Mouse (Mus musculus): ENCODE results near the gene Pigr. TPM values are rescaled to one million over a fixed set of nuclear protein-coding genes. Genes with fewer than 3 reads are reported as not detected.

Pigr gene
- total RNA-seq (2021) = not detected
- long read RNA-seq, experiment 1 = 0 reads
- long read RNA-seq, experiment 2 = 0 reads

DNA sequence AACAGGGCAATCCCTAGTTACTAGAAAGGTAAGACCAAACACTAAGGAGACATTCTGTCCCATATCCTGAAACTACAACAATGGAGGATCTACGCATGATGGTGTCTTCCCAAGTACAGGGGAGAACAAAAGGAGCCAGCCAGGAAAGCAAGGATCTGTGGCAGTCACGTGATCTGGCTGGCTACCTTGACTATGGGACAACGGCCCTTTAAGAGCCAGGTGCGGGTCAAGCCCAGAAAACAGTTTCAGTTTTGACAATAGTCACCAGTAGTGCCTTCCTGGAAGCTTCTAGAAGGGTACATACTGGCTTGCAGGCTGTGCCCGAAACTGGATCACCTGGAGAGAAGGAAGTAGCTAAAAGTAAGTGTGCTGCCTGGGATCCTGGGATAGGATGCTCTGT, at the start of gene Pigr:
Pigr (plus strand) TSS at position 237 of the 400 bp plus-strand sequence.
- intact Hi-C loops (cut with DNase I; ENCODE audit: low total_unique reads) = no loop called here
- DNase-seq = no peak

DNA sequence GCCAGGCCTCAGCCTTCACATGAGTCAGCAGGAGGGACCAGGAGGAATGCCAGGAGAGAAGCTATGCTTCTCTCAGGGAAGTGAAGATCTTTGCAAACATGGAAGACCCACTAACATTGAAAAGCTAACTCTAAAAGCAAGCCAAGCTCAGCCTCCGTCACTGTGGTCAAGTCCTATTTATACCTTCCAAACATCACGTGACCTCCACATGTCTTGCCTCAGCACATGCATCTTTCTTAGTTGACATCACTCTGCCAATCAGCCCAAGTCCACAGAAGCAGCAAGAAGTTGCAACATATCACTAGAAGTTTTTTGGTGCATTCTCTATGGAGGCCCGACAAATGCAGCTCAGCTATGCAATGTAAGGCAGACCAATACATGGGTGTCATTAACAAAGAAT, 46.6 kb upstream of the Pigr start:
- intact Hi-C loops (cut with DNase I; ENCODE audit: low total_unique reads) = loop anchor here (10.0 kb wide), 2 partner anchors 85 to 235 kb away; no protein-coding TSS in a partner anchor
- no peak for DNase-seq

DNA sequence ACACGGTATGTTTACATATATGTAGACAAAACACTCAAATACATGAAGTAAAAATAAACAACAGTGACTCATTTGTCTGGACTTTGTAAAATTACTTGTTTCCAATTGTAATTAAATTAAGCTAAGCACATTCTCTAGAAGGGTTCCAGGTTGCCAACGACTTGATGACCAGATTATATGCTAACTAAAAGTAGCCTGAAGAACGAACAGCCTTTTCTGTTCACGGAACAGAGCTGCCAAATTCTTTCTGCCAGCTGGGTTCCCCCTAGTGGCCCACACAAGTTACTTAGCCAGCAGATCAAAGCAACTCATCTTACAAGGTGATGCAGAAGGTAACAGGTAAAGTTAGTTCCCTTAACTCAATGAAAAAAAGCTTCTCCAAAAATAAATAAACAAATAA, 42.4 kb upstream of the Pigr start:
- DNase-seq = no peak
- intact Hi-C loops (cut with DNase I; ENCODE audit: low total_unique reads) = loop anchor here (10.0 kb wide), 1 partner anchor 89 kb away; no protein-coding TSS in a partner anchor

DNA sequence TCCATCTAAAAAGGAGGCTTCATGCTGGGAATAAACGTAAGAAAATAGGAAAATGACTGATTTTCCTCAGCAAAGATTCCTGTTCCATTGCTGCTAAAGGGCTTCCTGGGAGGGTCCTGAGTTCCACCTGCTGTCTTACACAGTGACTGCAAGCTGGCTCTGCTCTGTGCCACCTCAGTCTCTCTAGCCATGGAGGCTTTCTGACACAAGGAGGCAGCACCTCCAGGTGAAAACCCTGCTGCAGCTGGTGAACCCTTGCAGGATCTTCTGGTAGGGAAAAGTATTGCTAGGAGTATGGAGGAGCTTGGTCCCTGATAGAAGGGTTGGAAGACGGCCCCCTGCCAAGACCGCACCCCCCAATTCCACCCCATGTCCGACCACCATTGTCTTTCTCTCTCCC, 39.5 kb upstream of the Pigr start:
- DNase-seq = no peak
- intact Hi-C loops (cut with DNase I; ENCODE audit: low total_unique reads) = loop anchor here (10.0 kb wide), 1 partner anchor 92 kb away; no protein-coding TSS in a partner anchor

DNA sequence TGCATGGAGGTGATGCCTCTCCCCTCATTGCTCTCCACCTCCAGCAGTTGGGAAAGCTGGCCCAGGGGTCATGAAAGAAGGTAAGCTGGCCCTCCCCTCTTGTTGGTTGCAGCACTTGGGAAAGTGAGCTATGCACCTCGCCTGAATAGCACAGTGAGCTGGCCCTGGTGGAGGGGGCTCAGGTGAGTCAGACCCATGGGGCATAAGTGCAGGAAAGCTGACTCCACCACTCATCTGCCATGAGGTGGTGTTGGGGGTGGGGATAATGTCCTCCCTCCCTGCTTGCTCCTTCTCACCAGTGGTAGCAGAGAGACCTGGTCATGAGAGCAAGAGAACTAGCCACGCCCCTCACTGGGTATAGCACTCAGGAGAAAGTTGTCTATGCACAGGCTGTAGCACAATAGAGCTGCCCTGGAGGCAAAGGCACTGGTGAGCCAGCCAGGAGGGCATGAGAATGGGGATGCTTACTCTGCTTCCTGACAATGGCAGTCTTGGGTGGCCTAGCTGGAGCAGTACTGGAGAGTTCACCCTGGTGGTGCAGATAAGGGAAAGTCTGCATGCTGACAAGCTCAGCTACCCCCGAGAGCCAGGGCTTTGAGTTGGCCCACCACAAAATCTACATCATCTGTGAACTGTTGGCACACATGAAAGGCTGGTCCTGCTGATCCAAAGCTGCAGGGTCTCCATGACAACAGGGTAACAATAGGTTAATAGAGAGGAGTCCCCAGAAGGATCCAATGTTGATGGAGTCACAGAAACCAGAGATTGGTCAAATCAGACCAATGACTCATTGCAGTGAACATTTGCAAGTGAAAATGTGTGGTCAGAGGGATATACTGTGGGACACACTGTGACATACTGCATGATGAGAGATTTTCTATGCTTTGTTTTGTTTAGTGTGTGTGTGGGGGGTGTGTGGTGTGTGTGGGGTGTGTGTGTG, 36.7 kb upstream of the Pigr start:
- intact Hi-C loops (cut with DNase I; ENCODE audit: low total_unique reads) = loop anchor here (10.0 kb wide), 1 partner anchor 95 kb away; no protein-coding TSS in a partner anchor

DNA sequence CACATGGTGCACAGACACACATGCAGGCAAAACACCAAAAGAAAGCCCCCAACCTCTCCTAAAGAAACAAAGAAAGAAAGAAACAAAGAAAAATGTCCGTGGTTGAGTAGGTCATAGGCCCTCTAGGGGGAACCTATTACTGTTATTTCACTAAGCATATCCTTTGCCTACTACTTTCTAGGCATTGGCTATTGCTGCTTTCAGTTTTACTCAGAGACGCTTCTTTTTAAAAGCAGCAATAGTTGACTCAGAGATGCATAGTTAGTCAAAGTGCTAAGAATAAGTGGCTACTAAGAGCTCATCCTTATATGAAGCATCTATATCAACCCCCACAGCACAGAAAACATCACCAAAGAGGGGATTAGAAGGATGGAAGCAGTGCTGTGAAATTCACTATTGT, 31.2 kb upstream of the Pigr start:
- DNase-seq = no peak
- intact Hi-C loops (cut with DNase I; ENCODE audit: low total_unique reads) = no loop called here

More for the DNA sequence above, 36.7 kb upstream of the Pigr start:
- no peak for DNase-seq

DNA sequence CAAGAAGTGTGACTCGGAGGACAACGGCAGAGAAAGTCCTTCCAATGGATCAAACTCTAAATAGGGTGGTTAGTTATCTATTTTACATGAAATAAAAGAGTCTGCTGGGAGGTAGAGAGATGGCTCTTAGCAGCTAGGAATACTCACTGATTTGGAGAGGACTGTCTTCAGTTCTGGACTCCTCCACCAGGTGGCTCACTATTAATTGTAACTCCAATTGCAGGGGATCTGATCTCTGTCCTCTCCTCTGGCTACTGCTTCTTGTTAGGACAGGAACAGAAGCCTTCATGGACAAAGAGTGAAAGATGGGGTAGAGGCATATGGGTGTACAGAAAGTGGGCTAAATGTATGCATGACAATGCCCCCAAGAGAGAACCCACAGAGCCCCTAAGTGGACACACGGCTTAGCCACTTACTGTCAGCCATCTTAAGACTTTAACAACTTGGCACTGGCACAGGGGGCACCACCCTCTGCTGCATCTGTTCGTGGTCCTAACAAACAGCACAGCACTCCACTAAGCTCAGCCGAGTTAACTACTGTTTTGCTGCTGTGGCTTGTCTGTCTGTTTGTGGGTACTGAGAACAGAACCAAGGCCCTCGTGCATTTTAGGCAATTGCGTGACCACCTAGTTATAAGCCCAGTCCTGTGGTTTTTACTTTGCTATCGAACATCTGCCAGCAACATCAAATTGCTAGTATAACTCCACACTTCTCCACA, 29.4 kb upstream of the Pigr start:
- no peak for DNase-seq

DNA sequence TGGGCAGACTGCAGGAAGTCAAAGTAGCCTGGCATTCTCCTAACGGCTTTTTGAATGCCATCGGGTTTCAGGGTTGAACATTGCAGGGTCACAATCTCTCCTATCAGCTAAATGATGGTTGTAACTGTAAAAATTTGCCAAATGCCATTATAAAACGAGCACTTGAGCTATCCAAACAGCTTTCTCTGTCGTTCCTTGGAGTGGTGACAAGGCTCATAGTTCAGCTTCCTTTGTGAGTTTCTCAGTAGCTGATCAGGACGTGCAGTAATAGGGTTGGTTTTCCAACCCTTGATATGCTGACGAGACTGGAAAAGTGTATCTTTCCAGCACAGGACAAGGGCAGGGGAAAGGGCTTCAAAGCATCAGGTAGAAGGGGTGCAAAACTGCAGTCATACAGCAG, 28.4 kb upstream of the Pigr start:
- intact Hi-C loops (cut with DNase I; ENCODE audit: low total_unique reads) = no loop called here
- no peak for DNase-seq

More for the DNA sequence above, 29.4 kb upstream of the Pigr start:
- intact Hi-C loops (cut with DNase I; ENCODE audit: low total_unique reads) = no loop called here

DNA sequence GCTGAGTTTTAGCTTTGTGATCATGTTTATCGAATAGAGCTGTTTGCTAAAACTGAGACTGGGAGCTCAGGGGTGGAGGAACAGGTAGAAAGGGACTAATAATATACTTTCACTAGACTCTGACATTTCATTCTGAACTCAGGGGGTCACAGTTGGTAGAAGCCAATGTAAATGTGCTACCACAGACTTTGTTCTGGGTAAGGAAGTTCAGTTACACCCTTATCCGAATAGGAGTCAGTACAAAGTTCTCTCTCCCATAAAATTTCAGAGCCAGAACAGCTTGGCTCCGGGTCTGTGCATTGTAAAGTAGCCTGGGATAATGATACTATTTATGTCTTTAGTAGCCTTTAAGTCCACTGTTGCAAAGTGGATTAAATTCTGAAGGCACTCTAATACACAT, 27.9 kb upstream of the Pigr start:
- intact Hi-C loops (cut with DNase I; ENCODE audit: low total_unique reads) = no loop called here

DNA sequence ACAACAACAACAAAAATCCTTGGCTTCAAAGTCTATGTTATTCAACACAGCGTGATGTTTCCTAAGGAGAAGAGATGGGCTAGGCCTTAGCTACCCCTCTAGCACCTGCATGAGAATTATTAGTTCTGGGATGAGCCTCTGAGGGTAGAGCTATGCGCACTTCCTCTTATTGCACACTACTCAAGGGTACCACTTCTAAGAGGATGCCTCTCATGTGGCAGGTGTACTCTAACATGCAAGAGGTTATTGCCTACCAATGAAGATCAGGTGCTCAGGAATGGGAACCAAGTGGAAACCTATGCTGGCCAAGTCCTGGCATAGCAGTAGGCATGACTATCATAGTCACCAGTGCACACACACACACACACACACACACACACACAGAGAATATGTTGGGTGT, 27.1 kb upstream of the Pigr start:
- intact Hi-C loops (cut with DNase I; ENCODE audit: low total_unique reads) = no loop called here
- no peak for DNase-seq

More for the DNA sequence above, 27.9 kb upstream of the Pigr start:
- no peak for DNase-seq

DNA sequence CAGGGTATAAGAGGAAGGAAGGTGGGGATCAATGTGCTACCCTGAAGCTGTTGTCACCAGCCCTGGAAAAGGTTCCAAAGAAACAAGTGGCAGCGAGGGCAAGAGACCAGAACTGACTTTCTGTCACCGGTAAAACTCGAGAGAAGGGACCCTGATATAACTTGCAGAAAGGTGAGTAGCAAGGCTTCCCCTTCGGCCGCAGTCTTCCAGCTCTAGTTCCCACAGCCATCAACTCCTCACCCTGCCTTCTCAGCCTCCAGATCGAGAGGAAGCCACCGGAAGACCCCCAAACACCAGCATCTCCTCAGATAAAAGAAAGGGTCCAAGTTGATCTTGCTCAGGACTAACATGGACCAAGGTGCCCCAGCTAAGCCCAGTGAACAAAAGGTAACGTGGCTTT, 25.9 kb upstream of the Pigr start, which contains the start of gene Fcamr:
Fcamr (plus strand) TSS at position 301 of the 400 bp plus-strand sequence.
- intact Hi-C loops (cut with DNase I; ENCODE audit: low total_unique reads) = no loop called here
- no peak for DNase-seq

DNA sequence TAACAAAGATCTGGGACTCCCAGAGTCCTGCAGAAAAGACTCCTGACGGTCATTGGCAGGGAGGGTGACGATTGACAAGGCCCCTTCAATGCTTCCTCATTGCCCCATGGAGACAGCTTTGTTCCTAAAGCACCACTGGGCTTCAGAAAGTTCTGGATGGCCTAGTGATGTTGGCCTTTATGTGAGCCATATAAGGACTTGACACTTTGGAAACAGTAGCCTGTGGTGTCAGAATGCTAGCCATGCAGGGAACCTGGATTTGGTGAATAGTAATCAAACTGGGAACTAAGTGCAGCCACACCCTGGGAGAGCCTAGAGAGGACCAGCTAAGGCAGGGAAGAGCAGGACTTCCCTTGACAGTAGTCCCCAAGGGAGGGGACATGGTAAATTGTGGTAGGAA, 25.0 kb upstream of the Pigr start:
- DNase-seq = no peak
- intact Hi-C loops (cut with DNase I; ENCODE audit: low total_unique reads) = no loop called here

DNA sequence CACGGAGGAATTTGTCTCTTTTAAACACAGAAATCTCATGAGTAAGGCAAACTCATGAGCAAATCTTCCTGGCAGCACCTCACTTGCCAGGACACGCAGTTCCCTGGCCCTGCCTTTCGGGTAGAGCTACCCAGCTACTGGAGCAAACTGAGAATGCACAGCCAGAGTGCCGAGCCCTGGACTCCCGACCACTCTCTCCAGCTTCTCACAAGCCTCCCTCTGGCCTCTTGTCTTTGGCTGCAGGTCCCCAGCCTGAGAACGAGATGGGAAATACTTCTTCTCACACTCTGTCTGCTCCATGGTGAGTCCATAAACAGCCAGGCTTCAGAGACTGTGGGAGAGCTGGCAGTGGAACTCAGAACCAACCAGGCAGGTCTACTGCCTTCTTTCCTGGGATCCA, 23.5 kb upstream of the Pigr start:
- DNase-seq = no peak

DNA sequence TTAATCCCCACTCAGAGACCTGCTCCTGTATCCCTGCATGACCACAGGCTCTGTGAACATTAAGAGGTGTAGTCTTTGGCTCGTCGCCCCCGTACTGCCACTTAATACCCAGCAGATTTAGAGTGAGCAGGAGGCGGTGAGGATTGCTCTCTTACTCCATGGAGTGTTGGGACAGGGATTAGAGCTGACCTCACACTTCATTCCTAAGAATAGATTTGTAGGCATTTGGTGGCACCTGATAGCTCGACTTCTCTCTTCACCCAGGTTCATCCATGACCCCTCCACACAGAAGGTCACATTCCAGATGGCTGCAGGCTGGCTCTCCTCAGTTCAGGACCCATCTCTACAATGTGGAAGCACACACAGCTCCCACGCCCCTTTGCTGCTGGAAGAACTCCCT, 22.2 kb upstream of the Pigr start:
- no peak for DNase-seq
- intact Hi-C loops (cut with DNase I; ENCODE audit: low total_unique reads) = no loop called here

More for the DNA sequence above, 23.5 kb upstream of the Pigr start:
- intact Hi-C loops (cut with DNase I; ENCODE audit: low total_unique reads) = no loop called here

DNA sequence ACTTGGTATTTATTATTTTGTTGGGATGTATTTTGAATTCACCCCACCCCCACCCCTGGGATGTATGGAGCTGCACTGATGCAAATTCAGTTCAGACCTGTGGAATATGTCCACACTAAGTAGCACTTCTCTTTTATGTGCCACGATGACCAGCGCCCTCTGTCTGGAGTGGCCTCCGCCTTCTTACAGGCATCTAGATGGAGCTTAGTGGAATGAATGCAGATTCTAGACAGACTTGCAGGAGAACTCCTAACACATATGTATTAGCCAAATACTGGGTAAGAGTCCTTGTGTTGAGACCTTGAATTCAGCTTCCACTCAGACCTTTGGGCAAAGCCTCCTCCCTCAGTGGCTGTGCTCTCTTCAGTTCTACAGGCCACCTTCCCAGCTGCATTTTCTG, 15.6 kb upstream of the Pigr start:
- intact Hi-C loops (cut with DNase I; ENCODE audit: low total_unique reads) = no loop called here
- DNase-seq = no peak

DNA sequence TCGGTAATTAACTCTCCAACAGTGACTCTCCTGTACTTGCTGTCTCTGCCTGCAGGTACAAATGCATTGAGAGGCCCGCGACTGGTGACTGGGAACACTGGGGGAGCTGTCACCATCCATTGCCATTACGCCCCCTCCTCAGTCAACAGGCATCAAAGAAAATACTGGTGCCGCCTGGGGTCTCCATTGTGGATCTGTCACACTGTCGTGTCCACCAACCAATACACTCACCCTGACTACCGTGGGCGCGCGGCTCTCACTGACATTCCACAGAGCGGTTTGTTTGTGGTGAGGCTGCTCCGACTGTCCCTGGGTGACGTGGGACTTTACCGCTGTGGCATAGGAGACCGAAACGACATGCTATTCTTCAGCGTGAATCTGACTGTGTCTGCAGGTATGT, 15.2 kb upstream of the Pigr start:
- DNase-seq = no peak
- intact Hi-C loops (cut with DNase I; ENCODE audit: low total_unique reads) = no loop called here

DNA sequence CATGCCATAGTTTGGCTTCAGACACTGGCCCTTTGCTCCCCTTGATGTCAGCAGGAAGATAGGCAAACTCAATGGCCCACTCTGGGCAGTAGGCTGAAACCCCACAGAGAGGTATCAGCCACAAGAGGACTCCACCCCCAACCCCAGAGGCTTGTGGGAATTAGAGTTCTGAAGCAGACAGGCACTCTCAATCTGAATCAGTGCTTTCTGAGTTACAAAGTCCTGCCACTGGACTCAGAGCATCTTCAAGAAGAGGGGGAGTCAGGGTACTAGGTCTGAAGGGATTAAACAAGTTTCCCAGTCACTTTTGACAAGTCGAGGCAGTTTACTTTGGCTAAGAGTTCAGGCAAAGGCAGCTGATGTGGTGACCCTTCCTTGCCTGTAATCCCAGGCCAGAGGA, 6.7 kb upstream of the Pigr start:
- intact Hi-C loops (cut with DNase I; ENCODE audit: low total_unique reads) = no loop called here
- no peak for DNase-seq

DNA sequence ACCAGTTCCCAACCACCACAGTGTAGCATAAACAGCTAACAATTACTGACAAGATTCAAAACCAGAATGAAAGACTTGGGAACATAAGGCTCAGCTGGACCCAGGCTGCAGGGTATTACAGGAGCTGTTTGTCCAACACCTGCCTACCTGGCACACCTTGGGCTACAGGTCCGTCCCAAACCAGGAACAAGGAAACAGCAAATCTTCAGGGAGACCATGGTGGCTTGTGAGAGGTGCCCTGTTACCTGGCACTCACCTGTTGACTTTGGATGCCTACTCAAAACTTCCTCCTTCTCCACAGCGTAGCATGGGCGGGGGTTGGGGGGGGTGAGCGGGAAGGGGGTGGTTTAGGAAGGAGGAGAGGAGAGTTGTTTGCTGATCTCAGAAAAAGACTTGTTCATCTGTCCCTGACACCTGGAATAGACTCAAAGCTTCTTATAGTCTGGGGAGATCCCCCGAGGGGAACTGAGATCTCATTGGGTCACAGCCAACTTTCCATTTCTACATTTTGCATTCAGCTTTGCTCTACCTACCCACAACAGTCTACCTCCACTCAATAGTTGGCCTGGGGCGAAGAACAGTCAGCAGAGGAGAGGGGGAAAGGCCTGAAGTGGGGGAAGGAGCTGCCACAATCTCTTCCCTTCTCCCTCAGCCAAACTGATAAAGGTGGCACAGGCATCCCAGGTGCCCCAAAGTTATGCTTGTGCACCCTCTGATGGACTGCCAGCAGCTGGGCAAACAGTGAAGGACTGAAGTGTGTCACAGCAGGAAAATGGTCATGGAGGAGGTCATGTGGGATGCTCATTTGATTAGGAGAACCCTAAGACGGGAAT, 6.0 kb upstream of the Pigr start:
- DNase-seq = no peak
- intact Hi-C loops (cut with DNase I; ENCODE audit: low total_unique reads) = no loop called here

DNA sequence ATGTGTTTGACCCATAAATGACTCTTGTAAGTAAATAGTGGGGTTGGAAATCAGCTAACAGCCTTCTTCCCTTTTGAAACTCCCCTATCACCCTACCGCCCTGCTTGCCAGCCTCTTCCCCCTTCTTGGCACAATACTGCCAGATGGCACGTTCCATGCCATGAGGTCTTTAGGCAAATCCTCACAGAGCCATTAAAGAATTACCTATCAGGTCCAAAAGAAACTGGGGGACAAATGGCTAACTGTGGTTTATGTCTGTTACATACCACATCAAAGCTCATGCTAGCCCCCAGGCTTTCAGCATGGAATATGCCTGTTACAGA, 5.4 kb upstream of the Pigr start:
- no peak for DNase-seq
- intact Hi-C loops (cut with DNase I; ENCODE audit: low total_unique reads) = no loop called here
